Mouse (Mus musculus): ENCODE data around the gene Lpar1. TPM values are rescaled to one million over a fixed set of nuclear protein-coding genes. Genes with fewer than 3 reads are reported as not detected.

The Lpar1 gene
- polyA plus RNA-seq, 1 experiment: 47.0 TPM

DNA sequence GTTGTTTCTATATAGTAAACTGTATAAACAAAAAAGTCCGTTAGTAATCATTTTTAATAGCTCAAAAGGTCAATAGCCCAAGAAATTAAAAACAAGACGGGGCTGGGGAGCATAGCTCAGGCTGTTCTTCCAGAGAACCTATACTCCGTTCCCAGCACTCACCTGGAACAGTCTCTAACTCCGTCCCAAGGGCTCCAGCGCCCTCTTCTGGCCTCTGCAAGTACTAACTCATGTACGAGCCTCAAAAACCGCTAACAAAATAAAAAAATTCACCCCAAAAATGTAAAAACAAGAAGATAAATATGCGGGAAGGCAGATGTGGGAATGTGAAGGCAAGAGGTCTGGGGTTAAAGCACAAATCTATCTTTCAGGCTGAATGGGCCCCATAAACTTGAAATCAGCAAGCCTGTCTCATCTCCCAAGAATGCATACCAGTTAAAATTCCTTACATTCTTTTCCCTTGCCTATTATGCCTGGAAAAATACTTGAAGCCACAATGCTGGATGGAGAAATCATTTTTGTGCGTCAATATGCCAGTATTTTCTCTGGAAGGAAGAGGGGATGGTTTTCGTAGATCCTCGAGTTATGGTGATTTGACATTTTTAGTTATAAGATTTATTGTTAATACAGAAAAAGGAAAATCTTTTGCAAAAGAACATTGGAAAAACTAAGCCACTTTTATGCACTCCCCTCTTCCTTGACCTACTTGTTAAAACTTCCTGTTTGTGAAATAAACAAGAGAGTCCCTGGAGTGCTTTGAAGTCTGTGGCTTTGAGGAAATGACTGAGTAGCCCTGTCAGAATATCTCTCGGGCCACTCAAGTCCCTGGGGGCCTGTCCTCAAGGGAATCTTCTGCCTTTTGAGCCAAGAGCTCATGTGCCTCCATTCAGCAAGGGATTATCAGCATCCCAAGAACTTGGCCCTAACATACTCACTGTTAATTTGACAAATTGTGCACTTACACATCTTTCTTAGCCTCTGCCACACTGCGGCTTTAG, 140.2 kb downstream of the Lpar1 start:
- no peaks in the 10 kb centered on the region for H3K36me3 ChIP-seq (ENCODE audit: control insufficient read depth, insufficient read depth, low read length)
- TF ChIP-seq POLR2A (IDR thresholded peaks at IDR 0.05; ENCODE audit: low read depth, low read length) (no peak), CTCF (IDR thresholded peaks at IDR 0.05; ENCODE audit: extremely low read depth, insufficient read length, insufficient replicate concordance, low read depth, low read length) (no peak)
- H3K27me3 ChIP-seq (ENCODE audit: control insufficient read depth, insufficient read depth, low read length): no peaks in the 10 kb centered on the region
- H3K4me3 ChIP-seq (ENCODE audit: low read depth, low read length): no peak overlapping the region
- H3K27ac ChIP-seq (ENCODE audit: insufficient read depth, low read depth, low read length): no peak overlapping the region
- WGBS: 75% methylated on average over 13 of the region's 13 CpGs
- no peaks in the 10 kb centered on the region for H3K4me1 ChIP-seq (ENCODE audit: control insufficient read depth, insufficient read depth, insufficient read length, low read length)

DNA sequence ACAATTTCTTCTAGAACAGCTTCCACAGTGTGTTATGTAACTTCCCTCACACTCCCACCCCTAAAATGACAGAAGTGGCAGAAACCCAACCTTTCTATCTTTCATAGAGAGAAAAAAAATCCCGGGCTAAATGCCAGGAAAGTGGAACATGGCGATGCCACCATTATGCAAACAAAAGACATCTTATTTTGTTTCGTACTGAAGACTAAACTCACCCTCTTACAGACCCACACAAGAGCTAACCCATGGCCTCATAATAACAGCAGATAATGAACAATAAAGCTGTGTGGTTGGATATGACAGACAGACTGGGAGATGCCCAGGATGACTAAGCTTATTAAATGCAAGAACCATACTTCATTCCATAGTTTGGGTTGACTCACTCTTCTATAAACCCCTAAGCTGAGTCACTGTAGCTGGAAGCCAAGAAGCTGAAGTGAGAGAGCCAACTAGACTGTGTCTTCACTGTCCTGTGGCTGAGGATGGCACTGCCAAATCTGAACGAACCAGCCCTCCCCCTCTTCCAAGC, 151.7 kb downstream of the Lpar1 start:
- WGBS: 70% methylated on average over 4 of the region's 4 CpGs
- Histone ChIP-seq H3K27ac (ENCODE audit: insufficient read depth, low read depth, low read length) (no peak overlapping the region), H3K36me3 (ENCODE audit: control insufficient read depth, insufficient read depth, low read length) (no peaks in the 10 kb centered on the region), H3K4me1 (ENCODE audit: control insufficient read depth, insufficient read depth, insufficient read length, low read length) (no peaks in the 10 kb centered on the region), H3K4me3 (ENCODE audit: low read depth, low read length) (no peak overlapping the region), H3K27me3 (ENCODE audit: control insufficient read depth, insufficient read depth, low read length) (no peaks in the 10 kb centered on the region)
- TF ChIP-seq CTCF (IDR thresholded peaks at IDR 0.05; ENCODE audit: extremely low read depth, insufficient read length, insufficient replicate concordance, low read depth, low read length) (no peak), POLR2A (IDR thresholded peaks at IDR 0.05; ENCODE audit: low read depth, low read length) (no peak)

DNA sequence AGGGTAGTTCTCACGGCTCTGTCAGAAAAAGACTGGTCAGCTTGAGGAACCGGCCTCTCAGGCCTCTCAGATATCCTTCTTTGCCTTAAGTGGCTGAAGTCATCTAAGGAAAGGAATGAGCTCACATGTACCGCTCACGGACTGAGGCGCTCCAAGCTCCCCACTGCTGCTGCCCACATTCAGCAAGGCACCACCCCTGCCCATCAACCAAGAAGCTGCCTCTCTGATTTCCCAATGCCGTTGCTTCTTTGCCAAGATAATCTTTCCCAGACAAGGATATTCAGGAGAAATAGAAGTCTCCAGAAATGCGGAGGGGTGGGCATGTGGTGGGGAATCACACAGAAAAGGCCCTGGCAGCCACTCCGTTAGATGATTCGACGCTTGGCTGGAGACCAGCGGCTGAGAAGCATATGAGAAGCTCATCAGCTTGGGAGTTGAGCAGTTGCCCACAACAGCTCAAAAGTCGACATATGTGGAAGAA, 152.8 kb downstream of the Lpar1 start:
- no peaks in the 10 kb centered on the region for H3K4me1 ChIP-seq (ENCODE audit: control insufficient read depth, insufficient read depth, insufficient read length, low read length)
- H3K4me3 ChIP-seq (ENCODE audit: low read depth, low read length): no peak overlapping the region
- TF ChIP-seq POLR2A (IDR thresholded peaks at IDR 0.05; ENCODE audit: low read depth, low read length) (no peak), CTCF (IDR thresholded peaks at IDR 0.05; ENCODE audit: extremely low read depth, insufficient read length, insufficient replicate concordance, low read depth, low read length) (no peak)
- no peaks in the 10 kb centered on the region for H3K27me3 ChIP-seq (ENCODE audit: control insufficient read depth, insufficient read depth, low read length)
- 82% methylated on average over 12 of the region's 12 CpGs for WGBS
- H3K27ac ChIP-seq (ENCODE audit: insufficient read depth, low read depth, low read length): no peak overlapping the region; the same call in none of the 2 replicates
- H3K36me3 ChIP-seq (ENCODE audit: control insufficient read depth, insufficient read depth, low read length): no peaks in the 10 kb centered on the region

Other genes starting within 250 kb of the Lpar1 start
- not detected in 2 replicates for gene Olfr267, start 233.8 kb upstream of the Lpar1 start, polyA plus RNA-seq (2012; rRNA removed)